27 mouse cellular contexts compared by ENCODE assay signal in genomic region chr1:164427777-164428176, GRCm38 (mm10).
"Had no signal": no experiment of that assay in that cellular context is flagged by ENCODE, and none has a peak within 500 bp of the region (broad histone marks: within the 10 kb centered on the region; RNA-seq: fewer than 3 reads in every experiment).

No protein-coding gene starts in this region.

- H3K4me2 ChIP-seq: heart, embryonic 12.5 days; hindbrain, embryonic 12.5 days; hindbrain, embryonic 14.5 days; kidney, embryonic 15.5 days; limb, embryonic 13.5 days; limb, embryonic 15.5 days; liver, embryonic 13.5 days; liver, embryonic 15.5 days had no signal

- H3K9me3 ChIP-seq: heart, embryonic 10.5 days; heart, embryonic 12.5 days; hindbrain, embryonic 10.5 days; hindbrain, embryonic 12.5 days; kidney, embryonic 15.5 days; limb, embryonic 13.5 days; limb, embryonic 15.5 days; liver, embryonic 13.5 days; liver, embryonic 15.5 days had no signal

- H3K27ac ChIP-seq: gastrocnemius, adult 2 months; hindbrain, embryonic 10.5 days; hindbrain, embryonic 12.5 days; hindbrain, embryonic 14.5 days; kidney, embryonic 15.5 days; kidney, postnatal 0 days; limb, embryonic 13.5 days; limb, embryonic 15.5 days; liver, embryonic 13.5 days; liver, embryonic 15.5 days had no signal

- H3K4me3 ChIP-seq: gastrocnemius, adult 2 months; heart, embryonic 10.5 days; heart, embryonic 12.5 days; hindbrain, embryonic 10.5 days; hindbrain, embryonic 12.5 days; kidney, embryonic 15.5 days; limb, embryonic 13.5 days; limb, embryonic 15.5 days; liver, embryonic 13.5 days; liver, embryonic 15.5 days had no signal

- H3K4me1 ChIP-seq: hindbrain, embryonic 12.5 days; kidney, embryonic 15.5 days; limb, embryonic 13.5 days; limb, embryonic 15.5 days; liver, embryonic 13.5 days; liver, embryonic 15.5 days had no signal

- ATAC-seq: hindbrain, embryonic 16.5 days; intestine, embryonic 16.5 days had no signal

- DNase-seq: gastrocnemius, adult 2 months; gastrocnemius, postnatal 10 days; gastrocnemius, postnatal 25 days; heart, adult 18-20 months; heart, postnatal 10 days; heart, postnatal 4 days; kidney, adult 11 months; kidney, adult 2 months; kidney, adult 9 months; kidney, postnatal 14 days; kidney, postnatal 36 days; layer of hippocampus, adult 9-11 months; layer of hippocampus, postnatal 36 days; left cerebral cortex, postnatal 4 days; liver, embryonic 13.5 days had no signal

- H3K9ac ChIP-seq: heart, embryonic 12.5 days; hindbrain, embryonic 12.5 days; hindbrain, embryonic 14.5 days; kidney, embryonic 15.5 days; limb, embryonic 13.5 days; limb, embryonic 15.5 days; liver, embryonic 13.5 days; liver, embryonic 15.5 days had no signal

- H3K36me3 ChIP-seq: heart, embryonic 10.5 days; heart, embryonic 12.5 days; hindbrain, embryonic 12.5 days; kidney, embryonic 15.5 days; limb, embryonic 13.5 days; limb, embryonic 15.5 days; liver, embryonic 13.5 days; liver, embryonic 15.5 days had no signal

- H3K27me3 ChIP-seq: heart, embryonic 12.5 days; hindbrain, embryonic 12.5 days; kidney, embryonic 15.5 days; limb, embryonic 13.5 days; limb, embryonic 15.5 days; liver, embryonic 13.5 days; liver, embryonic 15.5 days had no signal
